Mouse (Mus musculus): ENCODE data around the gene Galnt10.
"Not testable (repeated sequence)": the region's sequence is repeated elsewhere in the genome, so short reads cannot be mapped to it uniquely, and the experiment has no call there.

Galnt10 gene

GRCm38 (mm10) chr11:57790866-57791535 is 145.8 kb downstream of the Galnt10 start:
- DNase-seq (ENCODE audit: low spot score) = no peak

- DNase-seq (ENCODE audit: low spot score) = no peak
These were observed 149.8 kb downstream of the Galnt10 start for GRCm38 (mm10) chr11:57795086-57795485.

GRCm38 (mm10) chr11:57797828-57798227 is 152.6 kb downstream of the Galnt10 start:
- no peak for DNase-seq (ENCODE audit: low spot score)

GRCm38 (mm10) chr11:57799456-57799855 is 154.2 kb downstream of the Galnt10 start:
- no peak for DNase-seq (ENCODE audit: low spot score)

DNA sequence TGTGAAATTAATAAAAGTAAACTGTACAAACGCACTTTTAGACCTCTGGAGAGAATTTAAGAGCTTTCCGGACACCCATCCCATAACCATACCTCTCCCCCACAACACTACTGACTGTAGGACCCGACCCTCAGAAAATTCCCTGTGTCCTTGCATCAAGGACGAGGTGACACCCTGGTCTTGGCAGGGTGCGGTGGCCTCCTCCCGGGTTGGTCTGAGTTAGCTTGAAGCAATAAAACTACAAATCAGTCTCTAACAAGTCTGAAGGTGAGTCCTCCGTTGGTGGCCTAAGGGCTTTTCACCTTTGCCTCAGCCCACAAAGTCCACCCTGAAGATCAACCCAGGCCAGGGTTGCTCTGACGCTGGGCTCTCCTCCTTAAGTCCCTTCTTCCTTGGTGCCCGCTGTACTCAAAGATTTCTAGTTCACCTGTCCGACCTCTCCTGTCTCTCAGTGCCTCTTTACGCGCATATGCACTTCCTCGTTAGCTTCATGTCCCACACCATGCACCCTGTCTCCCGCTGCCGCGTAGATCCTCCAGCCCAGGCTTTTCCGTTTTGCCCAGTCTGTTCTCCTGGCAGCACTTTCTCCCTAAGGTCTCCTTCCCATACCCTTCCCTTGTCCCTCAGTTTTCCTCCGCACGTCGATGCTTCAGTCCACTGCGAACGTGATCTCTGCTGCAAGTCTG is 155.2 kb downstream of the Galnt10 start:
- no peak for DNase-seq (ENCODE audit: low spot score)

- DNase-seq (ENCODE audit: low spot score) = peak; percentile 91
These were observed 155.9 kb downstream of the Galnt10 start, which contains the start of gene Sap30l for GRCm38 (mm10) chr11:57800971-57801765. Gene Sap30l (plus strand): TSS chr11:57801637.

GRCm38 (mm10) chr11:57801766-57802510 is 156.7 kb downstream of the Galnt10 start:
- DNase-seq (ENCODE audit: low spot score) = no peak

DNA sequence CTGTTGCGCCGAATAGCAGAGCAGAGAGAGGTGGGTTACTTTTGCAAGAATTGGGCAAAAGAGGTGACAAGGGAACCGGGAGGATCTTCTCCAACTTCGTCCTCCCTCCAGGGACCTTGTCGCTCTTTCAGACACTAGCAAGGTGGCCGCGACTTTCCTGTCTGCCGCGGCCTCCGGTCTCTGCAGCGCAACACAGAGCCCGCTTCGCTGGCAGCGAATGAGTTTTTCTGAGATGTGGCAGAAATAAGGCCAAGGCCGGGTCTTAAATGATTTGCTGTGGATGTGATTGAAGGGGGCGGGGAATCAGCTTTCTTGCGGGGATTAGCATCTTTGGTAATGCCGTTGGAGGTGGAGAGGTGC is 157.2 kb downstream of the Galnt10 start:
- DNase-seq (ENCODE audit: low spot score) = no peak

DNA sequence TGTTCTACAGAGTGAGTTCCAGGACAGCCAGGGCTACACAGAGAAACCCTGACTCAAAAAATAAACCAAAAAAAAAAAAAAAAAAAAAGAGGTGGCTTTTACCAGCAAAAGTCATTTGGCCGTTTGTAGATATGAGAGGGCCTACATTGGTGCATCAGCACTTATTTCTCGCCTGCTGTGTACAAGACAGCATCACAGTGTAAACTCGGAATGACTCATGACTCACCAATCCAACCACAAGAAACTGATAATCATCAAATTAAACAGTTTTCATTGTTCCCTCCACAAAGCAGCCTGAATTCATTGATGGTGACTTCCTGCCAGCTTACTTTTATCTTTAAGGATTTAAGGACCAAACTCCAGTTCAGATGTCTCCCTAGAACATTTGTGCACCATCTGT is 159.8 kb downstream of the Galnt10 start:
- DNase-seq (ENCODE audit: low spot score) = no peak

- DNase-seq (ENCODE audit: low spot score) = no peak
These were observed 163.9 kb downstream of the Galnt10 start for GRCm38 (mm10) chr11:57809017-57809731.

DNA sequence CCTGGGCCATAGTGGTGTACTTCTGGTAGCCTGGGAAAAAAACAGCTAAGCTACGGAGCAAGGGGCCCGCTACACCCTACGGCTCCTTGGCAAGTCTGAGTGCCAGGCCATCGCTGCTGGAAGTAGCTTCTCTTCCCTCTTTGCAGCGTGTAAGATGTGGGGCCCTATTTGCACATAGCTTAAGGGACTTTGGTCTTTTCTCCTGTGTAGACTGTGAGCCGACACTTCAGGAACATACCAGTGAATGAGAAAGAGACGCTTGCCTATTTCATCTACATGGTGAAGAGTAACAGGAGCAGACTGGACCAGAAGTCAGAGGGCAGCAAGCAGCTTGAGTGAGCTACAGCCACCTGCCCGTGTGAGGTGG is 164.5 kb downstream of the Galnt10 start:
- DNase-seq (ENCODE audit: low spot score) = no peak

- DNase-seq (ENCODE audit: low spot score) = no peak
These were observed 165.8 kb downstream of the Galnt10 start for GRCm38 (mm10) chr11:57811006-57811405.

DNA sequence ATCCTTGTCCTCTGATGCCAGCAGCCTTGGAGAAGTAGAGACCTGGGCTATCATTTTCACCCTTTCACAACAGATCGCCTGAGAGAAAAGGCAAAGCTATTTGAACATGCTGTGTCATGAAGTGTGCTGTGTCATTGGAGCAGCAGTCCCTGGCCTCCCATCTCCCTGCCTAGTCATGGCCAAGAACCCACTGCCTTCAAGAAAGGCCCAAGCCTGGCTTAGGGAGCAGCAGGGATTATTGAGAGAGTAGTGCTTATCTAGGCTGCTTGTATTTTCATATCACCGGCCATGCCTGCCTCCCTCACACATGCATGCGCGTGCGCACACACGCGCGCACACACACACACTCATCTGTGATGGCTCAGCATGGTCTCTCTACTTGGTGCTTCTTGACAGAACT is 167.0 kb downstream of the Galnt10 start:
- peak; percentile 45 for DNase-seq (ENCODE audit: low spot score)

DNA sequence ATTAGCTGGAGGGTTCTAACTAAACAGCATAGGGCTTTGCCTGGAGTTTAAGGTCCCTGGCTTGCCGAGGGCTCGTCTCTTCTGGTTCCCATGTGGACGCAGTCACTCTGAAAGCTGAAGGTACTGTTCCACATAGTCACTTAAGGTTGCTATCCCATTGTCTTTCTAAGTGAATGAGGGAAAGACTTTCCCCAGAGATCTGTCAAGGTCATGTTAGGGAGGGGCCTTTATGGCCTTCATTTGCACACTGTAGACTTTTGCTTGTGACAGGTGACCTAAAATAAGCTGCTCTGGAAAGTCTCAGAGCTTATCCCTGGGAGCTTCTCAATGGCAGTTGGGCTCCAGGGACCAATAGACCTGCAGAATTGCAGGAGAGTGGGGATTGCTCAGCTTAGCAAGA is 168.4 kb downstream of the Galnt10 start:
- DNase-seq (ENCODE audit: low spot score) = no peak

DNA sequence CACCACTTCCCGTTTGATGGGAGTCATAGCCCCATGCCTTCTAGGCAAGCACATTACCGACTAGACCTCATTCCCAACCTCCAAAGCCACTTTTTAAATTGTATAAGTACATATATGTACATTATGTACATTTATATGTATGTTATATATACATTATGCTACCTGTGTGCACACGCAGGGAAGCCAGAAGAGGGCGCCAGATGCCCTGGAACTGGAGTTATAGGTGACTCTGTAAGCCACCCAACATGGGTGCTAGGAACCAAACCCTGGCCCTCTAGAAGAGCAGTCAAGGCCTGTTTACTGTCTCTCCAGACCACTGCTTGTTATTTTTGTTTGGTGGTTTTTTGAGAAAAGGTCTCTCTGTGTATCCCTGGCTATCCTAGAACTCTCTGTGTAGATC is 172.9 kb downstream of the Galnt10 start:
- DNase-seq (ENCODE audit: low spot score) = no peak

GRCm38 (mm10) chr11:57819999-57820581 is 174.8 kb downstream of the Galnt10 start:
- peak; percentile 65 for DNase-seq (ENCODE audit: low spot score)

DNA sequence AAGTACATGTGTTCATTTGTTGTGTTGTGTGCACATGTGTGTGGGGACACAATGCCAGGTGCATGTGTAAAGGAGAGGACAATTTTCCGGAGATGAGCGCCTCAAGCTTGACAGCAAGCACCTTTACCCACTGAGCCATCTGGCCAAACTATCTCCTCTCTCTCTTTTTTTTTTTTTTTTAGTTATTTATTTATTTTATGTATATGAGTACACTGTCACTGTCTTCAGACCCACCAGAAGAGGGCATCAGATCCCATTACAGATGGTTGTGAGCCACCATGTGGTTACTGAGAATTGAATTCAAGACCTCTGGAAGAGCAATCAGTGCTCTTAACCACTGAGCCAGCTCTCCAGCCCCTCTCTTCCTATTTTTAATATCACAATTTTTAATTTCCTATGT is 177.9 kb downstream of the Galnt10 start:
- DNase-seq (ENCODE audit: low spot score) = not testable (repeated sequence)

DNA sequence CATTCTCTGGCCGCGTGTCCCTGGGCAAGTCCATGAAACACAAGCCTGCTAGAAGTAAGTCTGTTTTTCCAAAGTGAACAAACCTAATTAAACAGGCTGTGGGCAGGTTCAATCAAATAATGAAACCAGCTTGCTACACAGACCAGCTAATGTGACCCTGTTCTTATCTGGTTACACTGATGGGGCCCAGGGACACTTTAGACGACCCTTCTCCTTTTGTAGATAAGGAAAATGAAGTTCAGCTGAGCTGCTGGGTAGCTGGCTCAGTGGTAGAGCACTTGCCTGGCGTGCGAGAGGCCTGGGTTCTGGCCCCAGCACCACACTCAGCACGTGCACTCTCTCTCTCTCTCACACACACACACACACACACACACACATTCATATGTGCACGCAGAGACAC is 178.5 kb downstream of the Galnt10 start:
- no peak for DNase-seq (ENCODE audit: low spot score)

DNA sequence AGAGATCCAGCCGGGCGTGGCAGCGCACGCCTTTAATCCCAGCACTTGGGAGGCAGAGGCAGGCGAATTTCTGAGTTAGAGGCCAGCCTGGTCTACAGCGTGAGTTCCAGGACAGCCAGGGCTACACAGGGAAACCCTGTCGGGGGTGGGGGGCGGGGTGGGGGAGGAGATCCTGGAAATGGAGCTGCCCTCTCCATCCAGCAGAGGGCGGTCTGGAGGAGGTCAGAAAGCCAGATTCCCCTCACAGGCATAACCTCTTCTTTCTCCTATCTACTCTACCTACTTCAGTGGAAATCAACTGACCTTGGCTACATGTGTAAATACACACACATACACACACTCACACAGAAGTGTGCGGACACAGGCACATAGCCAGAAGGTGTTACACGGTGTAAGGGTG is 180.0 kb downstream of the Galnt10 start:
- not testable (repeated sequence) for DNase-seq (ENCODE audit: low spot score)

DNA sequence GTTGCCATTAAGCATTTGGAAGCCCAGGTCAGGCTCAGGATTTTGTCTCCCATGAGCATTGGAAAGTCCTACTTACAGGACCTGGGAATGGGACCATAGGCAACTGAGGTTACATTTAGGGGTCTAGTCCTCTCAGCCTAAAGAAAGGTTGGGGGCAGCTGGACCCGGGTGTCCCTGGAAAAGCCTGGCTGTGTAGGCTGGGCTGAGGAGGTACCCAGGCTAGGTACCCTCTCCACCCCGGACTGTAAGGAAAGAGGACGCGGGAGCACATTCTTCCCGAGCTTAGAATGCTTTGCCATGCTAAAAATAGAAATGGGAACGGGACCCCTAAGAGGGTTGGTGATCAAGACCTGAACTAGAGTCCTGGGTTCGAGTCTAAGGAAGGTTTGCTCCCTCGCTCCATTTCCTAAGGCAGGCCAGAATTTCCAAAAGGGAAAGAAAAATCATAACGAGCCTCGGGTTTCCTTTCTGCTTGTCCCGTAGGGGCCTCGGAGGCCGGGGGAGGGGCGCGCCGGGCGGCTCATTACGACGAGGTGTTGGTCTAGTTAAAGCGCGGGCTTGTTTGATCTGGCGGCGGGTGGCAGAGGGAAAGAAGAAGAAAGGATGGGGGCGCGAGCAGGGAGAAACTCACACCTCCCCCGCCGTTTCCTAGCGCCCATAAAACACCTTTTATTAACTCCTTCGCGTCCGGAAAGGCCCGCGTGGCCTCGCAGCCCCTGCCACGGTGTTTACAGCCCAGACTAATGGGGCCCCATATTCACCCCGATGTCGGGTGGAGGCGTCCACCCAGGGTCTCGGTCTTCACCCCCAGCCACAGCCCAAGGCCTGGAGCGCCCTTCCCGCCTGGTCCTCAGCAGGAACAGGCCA is 182.0 kb downstream of the Galnt10 start:
- DNase-seq (ENCODE audit: low spot score) = no peak

Measured in c-Kit-positive CD71-positive TER-119-positive erythroid progenitor cells, embryonic 14.5 days (primary cell).